Mouse (Mus musculus) ES-E14 (cell line): ENCODE data around the gene Ache. TPM values are rescaled to one million over a fixed set of nuclear protein-coding genes. Genes with fewer than 3 reads are reported as not detected.

Experiments used
- DNase-seq: peaks from one replicate; pipeline ENCODE4 v3.0.0-alpha.2; 2013; ENCODE audit warnings: low read depth, low spot score
- H3K27ac ChIP-seq: 2 replicates; pipeline ENCODE4 v1.5.1; 2012; ENCODE audit warnings: low read depth, mild to moderate bottlenecking, low read length, moderate library complexity, mixed read lengths; ENCODE audit not compliant: poor library complexity, insufficient read depth, severe bottlenecking
- H3K36me3 ChIP-seq: 2 replicates; pipeline ENCODE4 v1.6.1; 2012; ENCODE audit warnings: mild to moderate bottlenecking, low read length, moderate library complexity, mixed read lengths; ENCODE audit not compliant: control insufficient read depth, poor library complexity, insufficient read depth, severe bottlenecking
- H3K4me1 ChIP-seq, 2 experiments: fragments of 150-350 bp in 1 of 2; sonication (generic) in 1 of 2; 2 replicates each; pipeline ENCODE4 v1.6.1; 2012; ENCODE audit warnings: low read length in 2 of 2, mild to moderate bottlenecking in 1 of 2, mixed read lengths in 1 of 2; ENCODE audit not compliant: control insufficient read depth in 2 of 2, insufficient read depth in 2 of 2, poor library complexity in 1 of 2
- H3K4me3 ChIP-seq, 2 experiments: fragments of 150-350 bp in 1 of 2; sonication (generic) in 1 of 2; 2 replicates each; pipeline ENCODE4 v1.5.1; 2012; ENCODE audit warnings: low read length in 2 of 2, low read depth in 1 of 2, mild to moderate bottlenecking in 1 of 2, mixed read lengths in 1 of 2; ENCODE audit not compliant: insufficient read depth in 1 of 2, poor library complexity in 1 of 2, severe bottlenecking in 1 of 2
- H3K9ac ChIP-seq: 2 replicates; pipeline ENCODE4 v1.6.1; 2012; ENCODE audit warnings: low read depth, mild to moderate bottlenecking, low read length, mixed read lengths; ENCODE audit not compliant: poor library complexity, insufficient read depth, severe bottlenecking
- H3K9me3 ChIP-seq: fragments of 150-350 bp; sonication (generic); 2 replicates; pipeline ENCODE4 v1.6.1; 2012; ENCODE audit warnings: low read depth, mild to moderate bottlenecking, low read length; ENCODE audit not compliant: control insufficient read depth, insufficient read depth
- CHD2 ChIP-seq: IDR thresholded peaks from 2 replicates; pipeline ENCODE4 v1.6.1; 2014; ENCODE audit warnings: mild to moderate bottlenecking, low read depth, low read length, inconsistent platforms
- HCFC1 ChIP-seq: IDR thresholded peaks from 2 replicates; pipeline ENCODE4 v1.6.1; 2012; ENCODE audit warnings: low read length, inconsistent platforms, borderline replicate concordance; ENCODE audit not compliant: insufficient read depth
- MAFK ChIP-seq: IDR thresholded peaks from 2 replicates; pipeline ENCODE4 v1.6.1; 2014; ENCODE audit warnings: mild to moderate bottlenecking, low read depth, low read length, inconsistent platforms; ENCODE audit not compliant: insufficient read depth
- ZC3H11A ChIP-seq: IDR thresholded peaks from 2 replicates; pipeline ENCODE4 v1.6.1; 2012; ENCODE audit warnings: low read depth, mild to moderate bottlenecking, inconsistent platforms, low read length, borderline replicate concordance
- ZNF384 ChIP-seq: IDR thresholded peaks from 2 replicates; pipeline ENCODE4 v1.6.1; 2012; ENCODE audit warnings: low read depth, low read length, inconsistent platforms
- in situ Hi-C, 2 experiments: fragments of 600-800 bp; cut with MboI; formaldehyde crosslinking; loops; one replicate each; pipeline ENCODE4 v1.15.1; 2025; ENCODE audit warnings: low sequenced_read_pairs in 2 of 2, inconsistent platforms in 1 of 2; ENCODE audit not compliant: unreplicated experiment in 2 of 2
- total RNA-seq: library from RNA; depleted of rRNA; stranded (reverse); fragments of 300-350 nt; gene quantifications from 2 replicates; pipeline ENCODE4 v1.2.3, GENCODE M21; 2012; rRNA removed

Gene Ache
- total RNA-seq, 1 experiment = 0.31 TPM

- in situ Hi-C loops = no loop called here
- Histone ChIP-seq H3K9ac (no peak overlapping the region), H3K27ac (no peak overlapping the region), H3K36me3 (no peaks in the 10 kb centered on the region), H3K4me3 (no peak overlapping the region), H3K4me1 (peaks cover 2 to 19% of the 10 kb centered on the region in 2 experiments; a peak in 3 of 4 replicates), H3K9me3 (no peaks in the 10 kb centered on the region)
- no peak for TF ChIP-seq ZNF384
- no peak for TF ChIP-seq ZC3H11A
- TF ChIP-seq MAFK = no peak
- TF ChIP-seq HCFC1 = no peak
- TF ChIP-seq CHD2 = no peak
- no peak for DNase-seq
Observed at GRCm38 (mm10) chr5:137342407-137343012, 55.2 kb downstream of the Ache start.

- in situ Hi-C loops = no loop called here
- no peak overlapping the region for H3K9ac ChIP-seq
- H3K36me3 ChIP-seq = no peaks in the 10 kb centered on the region
- no peaks in the 10 kb centered on the region for H3K9me3 ChIP-seq
- no peak for TF ChIP-seq HCFC1
- TF ChIP-seq MAFK = no peak
- no peak for TF ChIP-seq CHD2
- no peak for TF ChIP-seq ZNF384
- TF ChIP-seq ZC3H11A = no peak
- peaks cover 3 to 17% of the 10 kb centered on the region in 2 experiments; a peak in 3 of 4 replicates for H3K4me1 ChIP-seq
- DNase-seq = no peak
- H3K4me3 ChIP-seq = no peak overlapping the region
- no peak overlapping the region for H3K27ac ChIP-seq
Observed at GRCm38 (mm10) chr5:137343412-137343811, 56.1 kb downstream of the Ache start.

- in situ Hi-C loops = no loop called here
- no peaks in the 10 kb centered on the region for H3K36me3 ChIP-seq
- H3K9ac ChIP-seq = no peak overlapping the region
- H3K4me3 ChIP-seq = no peak overlapping the region
- TF ChIP-seq ZC3H11A = no peak
- no peak for TF ChIP-seq HCFC1
- TF ChIP-seq MAFK = no peak
- no peak for TF ChIP-seq ZNF384
- TF ChIP-seq CHD2 = no peak
- no peak for DNase-seq
- no peak overlapping the region for H3K27ac ChIP-seq
- H3K4me1 ChIP-seq = peaks cover 3 to 17% of the 10 kb centered on the region in 2 experiments; a peak in 3 of 4 replicates
- H3K9me3 ChIP-seq = no peaks in the 10 kb centered on the region
Observed at GRCm38 (mm10) chr5:137343869-137344268, 56.5 kb downstream of the Ache start.

Other genes starting within 250 kb of the Ache start
- gene Ap1s1, start 241.4 kb upstream of the Ache start, total RNA-seq = 76.4 and 112 TPM in 2 replicates
- 91.8 and 166 TPM in 2 replicates for gene Serpine1, start 215.3 kb upstream of the Ache start, total RNA-seq
- gene Trim56, start 171.3 kb upstream of the Ache start, total RNA-seq = 5.3 and 7.2 TPM in 2 replicates
- 3.1 and 3.4 TPM in 2 replicates for gene Muc3, start 138.2 kb upstream of the Ache start, total RNA-seq
- 0.26 and 0.36 TPM in 2 replicates for gene Muc3a, start 75.1 kb upstream of the Ache start, total RNA-seq
- 3.6 and 6.3 TPM in 2 replicates for gene Ufsp1, start 7.1 kb downstream of the Ache start, total RNA-seq
- gene Srrt, start 20.2 kb downstream of the Ache start, total RNA-seq = 350 and 528 TPM in 2 replicates
- 22.7 and 24.2 TPM in 2 replicates for gene Trip6, start 26.9 kb downstream of the Ache start, total RNA-seq
- gene Slc12a9, start 46.1 kb downstream of the Ache start, total RNA-seq = 20.9 and 34.9 TPM in 2 replicates
- 34.3 and 58.8 TPM in 2 replicates for gene Ephb4, start 62.6 kb downstream of the Ache start, total RNA-seq
- 0.95 and 2.6 TPM in 2 replicates for gene Zan, start 189.5 kb downstream of the Ache start, total RNA-seq
- gene Pop7, start 215.0 kb downstream of the Ache start, total RNA-seq = 35.7 and 41.7 TPM in 2 replicates
- gene Gigyf1, start 231.0 kb downstream of the Ache start, total RNA-seq = 24.7 and 40.3 TPM in 2 replicates
- 0.36 and 0.48 TPM in 2 replicates for gene Epo, start 245.7 kb downstream of the Ache start, total RNA-seq
- gene Gnb2, start 246.0 kb downstream of the Ache start, total RNA-seq = 259 and 297 TPM in 2 replicates